Mouse (Mus musculus) testis, adult 2 months (tissue): ENCODE results near the gene Bud13.

Source experiments
- CTCF ChIP-seq: fragments of 200-500 bp; IDR thresholded peaks from 2 replicates; pipeline ENCODE4 v1.5.1; 2012; ENCODE audit warnings: low read depth, mild to moderate bottlenecking, inconsistent platforms, low read length, moderate library complexity; ENCODE audit not compliant: control insufficient read depth, insufficient read depth, insufficient replicate concordance
- POLR2A ChIP-seq: fragments of 200-500 bp; IDR thresholded peaks from 2 replicates; pipeline ENCODE4 v1.6.1; 2012; ENCODE audit warnings: low read depth, mild to moderate bottlenecking, inconsistent platforms, low read length, moderate library complexity; ENCODE audit not compliant: control insufficient read depth

- TF ChIP-seq CTCF, result no peak
- no peak for TF ChIP-seq POLR2A
These were observed 47.2 kb upstream of the Bud13 start for GRCm38 (mm10) chr9:46235649-46236048.
